Mouse (Mus musculus): Measurements from ENCODE around the gene Rsl24d1. TPM values are rescaled to one million over a fixed set of nuclear protein-coding genes. Genes with fewer than 3 reads are reported as not detected.
"Not testable (repeated sequence)": the region's sequence is repeated elsewhere in the genome, so short reads cannot be mapped to it uniquely, and the experiment has no call there.

The Rsl24d1 gene
- polyA plus RNA-seq, 2 experiments, result 66.0 to 115 TPM

DNA sequence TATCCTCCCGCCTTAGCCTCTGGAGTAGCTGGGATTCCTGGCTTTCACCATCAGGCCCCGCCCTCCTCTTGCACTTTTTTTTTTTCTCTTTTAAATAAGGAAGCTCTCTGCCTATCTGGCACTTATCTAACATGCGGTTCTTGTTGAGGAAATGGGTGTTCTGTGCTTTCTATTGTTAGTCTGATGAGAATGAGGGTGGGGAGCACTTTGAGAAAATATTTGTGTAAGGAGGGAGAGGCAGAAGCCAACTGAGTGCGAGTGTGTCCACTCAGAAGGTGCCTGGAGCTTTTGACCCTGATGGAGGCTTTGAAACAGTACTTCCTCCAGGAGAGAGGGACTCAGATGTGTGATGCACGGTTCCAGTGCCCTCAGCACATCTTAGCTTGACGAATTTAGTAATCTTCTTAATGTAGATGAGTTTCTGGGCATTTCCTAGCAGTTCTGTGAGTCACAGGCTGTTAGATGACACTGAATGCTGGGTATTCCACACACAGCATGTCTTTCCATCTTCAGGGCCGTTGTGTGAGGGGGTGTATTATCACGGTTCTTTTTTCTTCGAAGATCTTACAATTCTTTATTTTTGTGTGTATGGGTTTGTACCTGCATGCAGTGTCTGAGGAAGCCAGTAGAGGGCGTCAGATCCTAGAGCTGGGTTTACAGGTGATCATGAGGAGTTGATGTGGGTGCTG lies 42.1 kb upstream of the Rsl24d1 start:
- H3K9me3 ChIP-seq (ENCODE audit: control insufficient read depth, low read length), result no peaks in the 10 kb centered on the region
- H3K4me1 ChIP-seq (ENCODE audit: control insufficient read depth, insufficient read depth, low read length), result peaks cover 3% of the 10 kb centered on the region
- no peak overlapping the region for H3K4me2 ChIP-seq (replicated peaks; ENCODE audit: low read depth, low read length, severe bottlenecking)
- ATAC-seq (ENCODE audit: low FRiP score, low read depth), result no peak
- H3K4me3 ChIP-seq (replicated peaks; ENCODE audit: low read length), result no peak overlapping the region
- no peak overlapping the region for H3K27ac ChIP-seq (replicated peaks; ENCODE audit: low read depth, low read length)
- TF ChIP-seq POLR2A (IDR thresholded peaks at IDR 0.05; ENCODE audit: borderline replicate concordance, extremely low read depth, insufficient read depth, insufficient read length), result no peak
- no peak for DNase-seq (ENCODE audit: low spot score)
- H3K9ac ChIP-seq (ENCODE audit: low read depth, low read length, severe bottlenecking), result no peak overlapping the region
- H3K27me3 ChIP-seq (ENCODE audit: control insufficient read depth, insufficient read depth, low read length), result no peaks in the 10 kb centered on the region
- WGBS, result 78% methylated on average over 10 of the region's 10 CpGs
- H3K36me3 ChIP-seq (ENCODE audit: control insufficient read depth, insufficient read depth, low read length), result no peaks in the 10 kb centered on the region

DNA sequence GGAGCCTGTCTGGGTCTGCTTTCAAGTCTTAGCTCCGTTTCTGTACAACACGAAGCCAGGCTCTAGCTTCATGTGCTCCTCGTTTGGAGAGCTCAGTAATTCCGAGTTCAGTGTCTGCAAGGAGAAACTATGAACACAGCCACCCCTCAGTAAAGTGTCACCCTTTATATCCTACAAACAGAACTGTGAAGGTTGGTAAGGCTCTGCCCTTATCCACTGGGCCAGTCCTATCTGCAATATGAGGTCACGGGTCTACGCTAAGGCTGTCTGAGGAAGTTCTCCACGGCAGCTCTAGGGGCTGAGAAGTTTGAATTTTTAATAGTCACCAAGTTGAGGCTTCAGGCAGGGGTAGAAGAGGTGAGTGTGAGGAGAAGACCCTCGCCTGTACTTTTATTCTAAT lies 40.8 kb upstream of the Rsl24d1 start:
- Histone ChIP-seq H3K4me2 (replicated peaks; ENCODE audit: low read depth, low read length, severe bottlenecking) (no peak overlapping the region), H3K4me3 (replicated peaks; ENCODE audit: low read length) (no peak overlapping the region), H3K36me3 (ENCODE audit: control insufficient read depth, insufficient read depth, low read length) (no peaks in the 10 kb centered on the region), H3K27me3 (ENCODE audit: control insufficient read depth, insufficient read depth, low read length) (no peaks in the 10 kb centered on the region), H3K9me3 (ENCODE audit: control insufficient read depth, low read length) (no peaks in the 10 kb centered on the region), H3K4me1 (ENCODE audit: control insufficient read depth, insufficient read depth, low read length) (peaks cover under 1% of the 10 kb centered on the region), H3K27ac (replicated peaks; ENCODE audit: low read depth, low read length) (no peak overlapping the region), H3K9ac (ENCODE audit: low read depth, low read length, severe bottlenecking) (no peak overlapping the region)
- ATAC-seq (ENCODE audit: low FRiP score, low read depth) (no peak), DNase-seq (ENCODE audit: low spot score) (no peak)
- TF ChIP-seq POLR2A (IDR thresholded peaks at IDR 0.05; ENCODE audit: borderline replicate concordance, extremely low read depth, insufficient read depth, insufficient read length), result no peak
- 80% methylated on average over 8 of the region's 8 CpGs for WGBS

DNA sequence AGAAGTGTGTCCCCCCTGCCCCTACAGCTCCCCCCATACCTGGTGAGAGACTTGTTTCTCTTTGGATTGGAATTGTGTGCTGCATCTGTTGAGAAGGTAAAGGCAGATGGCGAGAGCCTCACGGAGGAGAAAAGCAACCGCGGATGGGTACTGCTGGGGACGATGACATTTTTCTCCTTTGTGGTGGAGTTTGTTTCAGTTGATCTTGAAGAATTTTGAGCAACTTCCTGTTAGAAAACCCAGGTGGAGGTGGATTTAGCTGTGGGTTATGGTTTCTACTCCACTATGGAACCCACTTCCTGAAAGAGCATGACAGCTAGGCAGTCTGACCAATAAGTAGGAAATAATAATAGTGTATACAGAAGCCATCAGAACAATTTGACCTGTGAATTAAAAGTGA lies 40.1 kb upstream of the Rsl24d1 start:
- no peaks in the 10 kb centered on the region for H3K27me3 ChIP-seq (ENCODE audit: control insufficient read depth, insufficient read depth, low read length)
- ATAC-seq (ENCODE audit: low FRiP score, low read depth), result no peak
- WGBS, result 92% methylated on average over 5 of the region's 5 CpGs

DNA sequence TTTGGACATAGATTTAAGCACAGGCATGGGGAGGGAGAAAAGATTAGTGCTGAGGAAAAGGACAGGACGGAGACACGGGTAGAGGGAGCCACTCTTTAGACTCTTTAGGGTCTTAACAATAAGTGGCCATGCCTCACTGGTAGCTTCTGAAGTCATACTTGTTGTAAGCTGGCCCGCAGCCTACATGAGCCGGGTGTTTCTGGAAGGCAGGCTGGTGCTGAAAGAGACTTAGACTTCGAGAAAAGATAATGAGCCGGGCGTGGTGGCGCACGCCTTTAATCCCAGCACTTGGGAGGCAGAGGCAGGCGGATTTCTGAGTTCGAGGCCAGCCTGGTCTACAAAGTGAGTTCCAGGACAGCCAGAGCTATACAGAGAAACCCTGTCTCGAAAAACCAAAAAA lies 33.9 kb upstream of the Rsl24d1 start:
- H3K4me3 ChIP-seq (replicated peaks; ENCODE audit: low read length), result not testable (repeated sequence)

More for the DNA sequence above, 40.1 kb upstream of the Rsl24d1 start:
- H3K36me3 ChIP-seq (ENCODE audit: control insufficient read depth, insufficient read depth, low read length), result no peaks in the 10 kb centered on the region
- no peaks in the 10 kb centered on the region for H3K9me3 ChIP-seq (ENCODE audit: control insufficient read depth, low read length)
- no peak for DNase-seq (ENCODE audit: low spot score)
- no peak for TF ChIP-seq POLR2A (IDR thresholded peaks at IDR 0.05; ENCODE audit: borderline replicate concordance, extremely low read depth, insufficient read depth, insufficient read length)
- H3K4me1 ChIP-seq (ENCODE audit: control insufficient read depth, insufficient read depth, low read length), result no peaks in the 10 kb centered on the region
- H3K4me2 ChIP-seq (replicated peaks; ENCODE audit: low read depth, low read length, severe bottlenecking), result no peak overlapping the region
- no peak overlapping the region for H3K4me3 ChIP-seq (replicated peaks; ENCODE audit: low read length)
- H3K27ac ChIP-seq (replicated peaks; ENCODE audit: low read depth, low read length), result no peak overlapping the region
- H3K9ac ChIP-seq (ENCODE audit: low read depth, low read length, severe bottlenecking), result no peak overlapping the region

DNA sequence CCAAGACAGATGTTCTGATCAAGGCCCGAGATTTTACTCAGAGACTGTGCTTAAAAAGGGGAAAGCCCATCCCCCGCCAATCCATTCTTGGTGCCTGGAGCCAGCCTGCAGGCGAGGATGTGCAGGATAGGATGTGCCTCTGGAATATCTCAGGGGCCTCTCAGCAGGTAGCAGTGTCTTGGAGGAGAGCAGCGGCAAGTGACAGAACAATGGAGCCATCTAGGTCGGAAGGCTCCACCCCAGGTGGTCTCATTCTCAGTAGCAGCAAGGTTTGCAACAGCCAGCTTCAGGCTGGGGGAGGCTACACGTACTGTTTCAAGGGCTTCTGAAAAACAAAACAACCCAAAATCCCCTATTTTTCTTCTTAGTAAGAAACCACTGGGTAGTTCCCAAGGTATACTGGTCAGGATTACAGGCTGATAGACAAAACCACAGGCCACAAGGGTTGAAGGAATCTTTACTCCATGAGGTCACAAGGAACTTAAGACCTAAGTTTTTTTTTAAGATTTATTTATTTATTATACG lies 33.4 kb upstream of the Rsl24d1 start:
- DNase-seq (ENCODE audit: low spot score) (no peak), ATAC-seq (ENCODE audit: low FRiP score, low read depth) (no peak)
- H3K27ac ChIP-seq (replicated peaks; ENCODE audit: low read depth, low read length), result no peak overlapping the region
- WGBS, result 58% methylated on average over 7 of the region's 7 CpGs
- no peak overlapping the region for H3K4me3 ChIP-seq (replicated peaks; ENCODE audit: low read length)
- H3K27me3 ChIP-seq (ENCODE audit: control insufficient read depth, insufficient read depth, low read length), result no peaks in the 10 kb centered on the region
- no peak overlapping the region for H3K4me2 ChIP-seq (replicated peaks; ENCODE audit: low read depth, low read length, severe bottlenecking)
- TF ChIP-seq POLR2A (IDR thresholded peaks at IDR 0.05; ENCODE audit: borderline replicate concordance, extremely low read depth, insufficient read depth, insufficient read length), result no peak
- no peak overlapping the region for H3K9ac ChIP-seq (ENCODE audit: low read depth, low read length, severe bottlenecking)
- no peaks in the 10 kb centered on the region for H3K36me3 ChIP-seq (ENCODE audit: control insufficient read depth, insufficient read depth, low read length)
- no peaks in the 10 kb centered on the region for H3K9me3 ChIP-seq (ENCODE audit: control insufficient read depth, low read length)
- H3K4me1 ChIP-seq (ENCODE audit: control insufficient read depth, insufficient read depth, low read length), result no peaks in the 10 kb centered on the region

More for the DNA sequence above, 33.9 kb upstream of the Rsl24d1 start:
- H3K27me3 ChIP-seq (ENCODE audit: control insufficient read depth, insufficient read depth, low read length); H3K36me3 ChIP-seq (ENCODE audit: control insufficient read depth, insufficient read depth, low read length); ATAC-seq (ENCODE audit: low FRiP score, low read depth); H3K9ac ChIP-seq (ENCODE audit: low read depth, low read length, severe bottlenecking); H3K9me3 ChIP-seq (ENCODE audit: control insufficient read depth, low read length); H3K4me1 ChIP-seq (ENCODE audit: control insufficient read depth, insufficient read depth, low read length); DNase-seq (ENCODE audit: low spot score); H3K4me2 ChIP-seq (replicated peaks; ENCODE audit: low read depth, low read length, severe bottlenecking); H3K27ac ChIP-seq (replicated peaks; ENCODE audit: low read depth, low read length): not testable (repeated sequence)
- 89% methylated on average over 10 of the region's 12 CpGs for WGBS
